Mouse (Mus musculus) liver, adult 2 months (tissue): ENCODE measurements around the gene Gm49661.

Experiments
- CTCF ChIP-seq: fragments of 200-500 bp; IDR thresholded peaks from 2 replicates; pipeline ENCODE4 v1.5.1; 2011; ENCODE audit warnings: low read depth, low read length, control low read depth
- POLR2A ChIP-seq: fragments of 200-500 bp; IDR thresholded peaks from 2 replicates; pipeline ENCODE4 v1.6.1; 2011; ENCODE audit warnings: low read length, control low read depth; ENCODE audit not compliant: insufficient read depth; ENCODE audit errors: extremely low read depth

DNA sequence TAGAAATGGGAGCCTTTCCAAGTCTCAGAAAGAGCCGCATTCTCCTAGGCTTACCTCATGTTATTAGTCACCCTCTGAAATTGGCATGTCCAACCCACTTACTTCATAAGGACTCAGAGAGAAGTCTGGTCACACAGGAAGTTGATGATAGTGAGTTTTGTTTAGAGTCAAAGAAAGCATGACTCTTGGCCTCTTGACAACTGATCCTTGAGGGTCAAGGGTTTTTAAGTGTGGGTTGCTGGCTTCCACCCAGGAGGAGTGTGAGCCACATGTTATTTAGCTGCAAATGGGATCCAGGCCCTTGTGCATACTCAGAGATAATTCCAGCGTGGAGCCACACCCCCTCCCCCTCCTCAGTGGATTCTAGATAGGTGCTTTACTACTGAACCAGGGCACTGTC lies 47.6 kb downstream of the Gm49661 start:
- no peak for TF ChIP-seq CTCF
- TF ChIP-seq POLR2A: no peak
